Mouse (Mus musculus) ES-E14 (cell line): ENCODE results near the gene Avpi1. TPM values are rescaled to one million over a fixed set of nuclear protein-coding genes. Genes with fewer than 3 reads are reported as not detected.

Experiments used
- DNase-seq: peaks from one replicate; pipeline ENCODE4 v3.0.0-alpha.2; 2013; ENCODE audit warnings: low read depth, low spot score
- H3K27ac ChIP-seq: 2 replicates; pipeline ENCODE4 v1.5.1; 2012; ENCODE audit warnings: low read depth, mild to moderate bottlenecking, low read length, moderate library complexity, mixed read lengths; ENCODE audit not compliant: poor library complexity, insufficient read depth, severe bottlenecking
- H3K36me3 ChIP-seq: 2 replicates; pipeline ENCODE4 v1.6.1; 2012; ENCODE audit warnings: mild to moderate bottlenecking, low read length, moderate library complexity, mixed read lengths; ENCODE audit not compliant: control insufficient read depth, poor library complexity, insufficient read depth, severe bottlenecking
- H3K4me1 ChIP-seq, 2 experiments: fragments of 150-350 bp in 1 of 2; sonication (generic) in 1 of 2; 2 replicates each; pipeline ENCODE4 v1.6.1; 2012; ENCODE audit warnings: low read length in 2 of 2, mild to moderate bottlenecking in 1 of 2, mixed read lengths in 1 of 2; ENCODE audit not compliant: control insufficient read depth in 2 of 2, insufficient read depth in 2 of 2, poor library complexity in 1 of 2
- H3K4me3 ChIP-seq, 2 experiments: fragments of 150-350 bp in 1 of 2; sonication (generic) in 1 of 2; 2 replicates each; pipeline ENCODE4 v1.5.1; 2012; ENCODE audit warnings: low read length in 2 of 2, low read depth in 1 of 2, mild to moderate bottlenecking in 1 of 2, mixed read lengths in 1 of 2; ENCODE audit not compliant: insufficient read depth in 1 of 2, poor library complexity in 1 of 2, severe bottlenecking in 1 of 2
- H3K9ac ChIP-seq: 2 replicates; pipeline ENCODE4 v1.6.1; 2012; ENCODE audit warnings: low read depth, mild to moderate bottlenecking, low read length, mixed read lengths; ENCODE audit not compliant: poor library complexity, insufficient read depth, severe bottlenecking
- H3K9me3 ChIP-seq: fragments of 150-350 bp; sonication (generic); 2 replicates; pipeline ENCODE4 v1.6.1; 2012; ENCODE audit warnings: low read depth, mild to moderate bottlenecking, low read length; ENCODE audit not compliant: control insufficient read depth, insufficient read depth
- CHD2 ChIP-seq: IDR thresholded peaks from 2 replicates; pipeline ENCODE4 v1.6.1; 2014; ENCODE audit warnings: mild to moderate bottlenecking, low read depth, low read length, inconsistent platforms
- HCFC1 ChIP-seq: IDR thresholded peaks from 2 replicates; pipeline ENCODE4 v1.6.1; 2012; ENCODE audit warnings: low read length, inconsistent platforms, borderline replicate concordance; ENCODE audit not compliant: insufficient read depth
- MAFK ChIP-seq: IDR thresholded peaks from 2 replicates; pipeline ENCODE4 v1.6.1; 2014; ENCODE audit warnings: mild to moderate bottlenecking, low read depth, low read length, inconsistent platforms; ENCODE audit not compliant: insufficient read depth
- ZC3H11A ChIP-seq: IDR thresholded peaks from 2 replicates; pipeline ENCODE4 v1.6.1; 2012; ENCODE audit warnings: low read depth, mild to moderate bottlenecking, inconsistent platforms, low read length, borderline replicate concordance
- ZNF384 ChIP-seq: IDR thresholded peaks from 2 replicates; pipeline ENCODE4 v1.6.1; 2012; ENCODE audit warnings: low read depth, low read length, inconsistent platforms
- in situ Hi-C, 2 experiments: fragments of 600-800 bp; cut with MboI; formaldehyde crosslinking; loops; one replicate each; pipeline ENCODE4 v1.15.1; 2025; ENCODE audit warnings: low sequenced_read_pairs in 2 of 2, inconsistent platforms in 1 of 2; ENCODE audit not compliant: unreplicated experiment in 2 of 2
- total RNA-seq: library from RNA; depleted of rRNA; stranded (reverse); fragments of 300-350 nt; gene quantifications from 2 replicates; pipeline ENCODE4 v1.2.3, GENCODE M21; 2012

The Avpi1 gene
- total RNA-seq, 1 experiment: 99.2 TPM

DNA sequence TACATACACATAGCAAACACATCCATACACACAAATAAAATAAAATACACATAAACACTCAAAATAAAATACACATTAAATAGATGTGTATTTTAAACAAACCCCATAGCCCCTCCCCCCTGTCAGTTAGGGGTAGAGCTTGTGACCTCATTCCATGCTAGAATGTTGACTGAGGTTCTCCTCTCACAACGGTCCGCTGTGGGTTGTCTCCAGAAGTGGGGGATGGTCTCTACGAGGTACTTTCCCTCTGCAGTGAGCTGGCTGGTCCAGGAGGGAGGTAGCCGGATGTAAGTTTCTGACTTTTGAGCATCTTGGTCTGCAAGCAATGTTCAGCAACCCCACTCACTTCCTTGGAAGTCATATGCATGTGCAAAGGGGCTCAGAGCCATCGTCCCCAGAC lies 34.9 kb upstream of the Avpi1 start, which contains the start of gene Zfyve27:
Zfyve27 (plus strand) TSS at position 188 of the 400 bp plus-strand sequence.
- no peak within 1 kb of the TSS for H3K27ac ChIP-seq
- no peaks in the 10 kb centered on the region; a peak in 1 of 4 replicates for H3K4me1 ChIP-seq
- no peaks in the 10 kb centered on the region for H3K9me3 ChIP-seq
- TF ChIP-seq ZNF384: no peak
- TF ChIP-seq HCFC1: no peak
- no peak for TF ChIP-seq CHD2
- TF ChIP-seq ZC3H11A: no peak
- no peak for TF ChIP-seq MAFK
- no peak within 1 kb of the TSS for H3K9ac ChIP-seq
- no peak within 1 kb of the TSS for H3K4me3 ChIP-seq
- H3K36me3 ChIP-seq: no peaks in the 10 kb centered on the region
- in situ Hi-C loops: no loop called here
- DNase-seq: no peak

DNA sequence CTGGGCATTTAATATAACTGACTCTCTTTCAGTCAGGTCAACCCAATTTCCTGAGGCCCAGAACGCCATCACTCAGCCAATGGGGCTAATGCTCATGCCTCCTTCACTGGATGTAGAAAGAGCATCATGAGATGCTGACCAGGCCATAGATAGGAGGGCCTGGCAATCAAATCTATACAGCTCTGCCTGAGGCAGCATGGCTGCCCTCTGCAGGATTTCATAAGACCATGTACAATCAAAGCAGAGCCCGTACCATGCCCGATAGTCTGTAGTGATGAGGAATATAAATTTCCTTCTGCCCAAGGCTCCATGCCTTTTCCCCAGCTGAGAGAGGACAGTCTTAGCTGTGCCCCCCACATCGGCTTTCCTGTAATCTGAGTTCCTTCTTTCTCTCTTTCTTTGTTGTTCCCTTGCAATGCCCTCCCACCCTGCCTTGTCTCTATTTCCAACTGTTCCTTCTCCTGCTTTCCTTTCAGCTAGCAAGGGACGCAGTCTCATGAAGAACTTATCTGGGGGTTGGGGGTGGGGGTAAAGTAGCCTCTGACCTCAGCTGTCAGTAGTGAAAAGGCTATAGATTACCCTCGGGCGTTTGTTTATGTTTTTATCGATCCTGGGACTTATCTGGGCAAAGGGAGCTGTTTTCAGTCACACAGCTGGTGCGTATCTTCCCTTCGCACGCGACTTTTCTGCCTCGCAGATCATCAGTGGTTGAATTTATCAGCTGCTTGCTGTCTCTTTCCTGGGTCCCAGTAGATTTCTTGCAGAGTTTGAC lies 29.6 kb upstream of the Avpi1 start:
- H3K36me3 ChIP-seq: no peaks in the 10 kb centered on the region
- H3K4me1 ChIP-seq: peaks cover 0 to 5% of the 10 kb centered on the region in 2 experiments; a peak in 1 of 4 replicates
- H3K4me3 ChIP-seq: no peak overlapping the region
- in situ Hi-C loops: no loop called here
- no peak for DNase-seq
- no peaks in the 10 kb centered on the region for H3K9me3 ChIP-seq
- H3K9ac ChIP-seq: no peak overlapping the region
- TF ChIP-seq CHD2 (no peak), MAFK (no peak), ZC3H11A (no peak), HCFC1 (no peak), ZNF384 (no peak)
- no peak overlapping the region for H3K27ac ChIP-seq

DNA sequence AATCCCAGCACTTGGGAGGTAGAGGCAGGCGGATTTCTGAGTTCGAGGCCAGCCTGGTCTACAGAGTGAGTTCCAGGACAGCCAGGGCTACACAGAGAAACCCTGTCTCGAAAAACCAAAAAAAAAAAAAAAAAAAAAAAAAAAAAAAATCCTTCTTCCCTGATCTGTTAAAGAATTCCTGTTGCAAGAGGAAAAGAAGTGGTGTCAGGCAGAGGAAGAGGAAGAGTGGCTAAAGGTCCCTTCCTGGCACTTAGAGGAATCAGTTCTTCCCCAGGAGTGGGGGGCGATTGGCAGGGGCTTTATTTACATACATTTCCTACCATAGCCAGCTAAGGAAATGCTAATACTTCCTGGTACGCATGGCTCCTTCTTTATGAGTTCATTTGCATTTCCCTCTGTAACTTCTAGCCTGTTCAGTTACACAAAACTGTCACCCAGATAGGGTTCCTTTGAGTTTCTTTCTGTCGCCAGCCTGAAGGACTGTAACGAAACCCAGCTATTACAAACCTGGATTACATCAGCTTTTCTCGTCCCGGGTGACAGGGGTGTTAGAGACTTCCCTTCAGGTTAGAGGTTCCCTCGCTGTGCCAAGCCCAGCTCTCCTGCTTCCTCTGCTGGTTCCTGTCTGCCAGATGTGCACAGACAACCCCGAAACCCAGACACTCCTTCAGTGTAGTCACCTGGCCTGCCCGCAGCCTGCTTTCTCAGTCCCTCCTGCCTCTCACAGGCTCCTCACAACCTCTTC lies 28.8 kb upstream of the Avpi1 start:
- Histone ChIP-seq H3K27ac (no peak overlapping the region), H3K4me3 (no peak overlapping the region), H3K9ac (no peak overlapping the region), H3K4me1 (peaks cover 1 to 8% of the 10 kb centered on the region in 2 experiments; a peak in 1 of 4 replicates), H3K9me3 (no peaks in the 10 kb centered on the region), H3K36me3 (no peaks in the 10 kb centered on the region)
- TF ChIP-seq HCFC1 (no peak), MAFK (no peak), CHD2 (no peak), ZC3H11A (no peak), ZNF384 (no peak)
- in situ Hi-C loops: no loop called here
- no peak for DNase-seq

DNA sequence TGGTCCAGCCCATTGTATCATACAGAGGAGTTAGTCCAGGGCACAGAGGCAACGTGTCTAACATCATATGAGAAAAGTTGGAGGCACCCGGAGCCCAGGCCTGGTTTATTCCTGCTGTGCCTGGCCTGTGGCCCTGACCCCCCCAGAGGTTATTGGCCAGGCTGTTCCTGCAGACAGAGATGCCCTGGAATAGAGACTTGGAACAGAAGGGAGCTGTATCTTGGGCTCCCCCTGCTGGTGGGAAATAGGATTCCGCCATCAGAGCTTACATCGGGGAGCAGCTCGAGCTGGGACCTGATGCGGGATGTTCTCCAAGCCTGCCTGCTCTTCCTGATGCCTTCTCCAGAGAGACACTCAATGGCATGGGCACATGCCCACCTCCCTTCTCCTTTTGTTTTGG lies 23.1 kb upstream of the Avpi1 start:
- Histone ChIP-seq H3K27ac (no peak overlapping the region), H3K4me1 (peaks cover 7 to 25% of the 10 kb centered on the region in 2 experiments; a peak in 3 of 4 replicates), H3K4me3 (no peak overlapping the region), H3K9me3 (no peaks in the 10 kb centered on the region), H3K9ac (no peak overlapping the region), H3K36me3 (peaks cover 6% of the 10 kb centered on the region; the same call in 1 of the 2 replicates)
- in situ Hi-C loops: no loop called here
- peak; percentile 84 for DNase-seq
- TF ChIP-seq ZC3H11A: 0 out of 2 replicates have a peak, but pooled peaks have one; percentile 22
- no peak for TF ChIP-seq HCFC1

DNA sequence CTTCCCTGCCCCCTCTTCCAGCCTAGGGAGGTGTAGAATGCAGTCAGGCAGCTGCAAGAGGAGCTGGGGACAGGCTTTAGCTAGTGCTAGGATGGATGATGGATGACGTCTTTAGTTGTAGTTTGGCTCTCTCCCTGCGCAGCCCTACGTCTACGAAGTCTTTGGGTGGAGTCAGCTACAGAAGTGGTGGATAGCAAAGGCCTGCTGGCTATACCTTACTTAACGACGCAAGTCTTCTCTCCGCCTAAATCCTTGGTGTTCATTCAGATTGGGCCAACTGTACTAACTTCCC lies 19.7 kb upstream of the Avpi1 start:
- H3K27ac ChIP-seq: no peak overlapping the region
- DNase-seq: no peak

More for the DNA sequence above, 19.7 kb upstream of the Avpi1 start:
- Histone ChIP-seq H3K4me1 (peaks cover 7 to 25% of the 10 kb centered on the region in 2 experiments), H3K36me3 (peaks cover 6% of the 10 kb centered on the region; the same call in 1 of the 2 replicates), H3K9ac (peak overlapping the region; percentile 79), H3K4me3 (peak overlapping the region; percentile 86 to 92), H3K9me3 (no peaks in the 10 kb centered on the region)
- in situ Hi-C loops: no loop called here
- TF ChIP-seq HCFC1 (no peak), ZNF384 (no peak), ZC3H11A (no peak), MAFK (no peak)
